Mouse (Mus musculus): Measurements from ENCODE around the gene AC109138.7.

The AC109138.7 gene

GRCm38 (mm10) chr19:4257216-4257896, 43.2 kb downstream of the AC109138.7 start:
- peak; percentile 94 to 95 for DNase-seq

- no peak for DNase-seq
Measured at GRCm38 (mm10) chr19:4257897-4258252, 43.7 kb downstream of the AC109138.7 start.

DNA sequence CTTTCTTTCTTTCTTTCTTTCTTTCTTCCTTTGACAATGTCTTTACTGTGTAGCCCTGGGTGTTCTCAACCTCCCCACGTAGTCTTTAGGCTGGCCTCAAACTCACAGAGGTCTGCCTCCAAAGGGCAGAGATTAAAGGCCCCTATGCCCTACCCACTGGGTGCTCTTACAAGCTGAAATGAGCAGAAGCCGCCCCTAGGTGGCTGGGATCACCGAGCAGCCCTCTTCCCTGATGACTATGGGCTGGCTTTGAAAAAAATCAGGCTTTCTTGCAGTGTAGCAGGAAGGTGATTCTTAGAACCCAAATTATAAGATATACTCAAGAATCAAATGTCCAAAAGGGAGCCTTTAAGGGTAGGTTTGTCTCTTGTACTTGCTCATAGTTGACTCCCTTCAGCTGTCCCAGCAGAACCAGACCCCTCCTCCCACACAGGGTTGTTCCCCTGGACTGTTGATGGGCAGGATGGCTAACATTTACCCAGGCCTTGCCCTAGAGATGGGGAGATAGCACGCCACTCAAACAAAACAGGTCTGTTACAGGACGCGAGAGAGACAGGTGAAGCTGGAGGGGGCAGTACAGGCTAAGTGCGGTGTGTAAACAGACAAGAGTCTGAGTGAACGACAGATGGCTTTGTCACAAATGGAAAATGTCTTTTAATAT, 47.0 kb downstream of the AC109138.7 start:
- DNase-seq = no peak

GRCm38 (mm10) chr19:4262756-4263155, 48.6 kb downstream of the AC109138.7 start:
- no peak for DNase-seq

GRCm38 (mm10) chr19:4263702-4264101, 49.5 kb downstream of the AC109138.7 start:
- no peak for DNase-seq

DNA sequence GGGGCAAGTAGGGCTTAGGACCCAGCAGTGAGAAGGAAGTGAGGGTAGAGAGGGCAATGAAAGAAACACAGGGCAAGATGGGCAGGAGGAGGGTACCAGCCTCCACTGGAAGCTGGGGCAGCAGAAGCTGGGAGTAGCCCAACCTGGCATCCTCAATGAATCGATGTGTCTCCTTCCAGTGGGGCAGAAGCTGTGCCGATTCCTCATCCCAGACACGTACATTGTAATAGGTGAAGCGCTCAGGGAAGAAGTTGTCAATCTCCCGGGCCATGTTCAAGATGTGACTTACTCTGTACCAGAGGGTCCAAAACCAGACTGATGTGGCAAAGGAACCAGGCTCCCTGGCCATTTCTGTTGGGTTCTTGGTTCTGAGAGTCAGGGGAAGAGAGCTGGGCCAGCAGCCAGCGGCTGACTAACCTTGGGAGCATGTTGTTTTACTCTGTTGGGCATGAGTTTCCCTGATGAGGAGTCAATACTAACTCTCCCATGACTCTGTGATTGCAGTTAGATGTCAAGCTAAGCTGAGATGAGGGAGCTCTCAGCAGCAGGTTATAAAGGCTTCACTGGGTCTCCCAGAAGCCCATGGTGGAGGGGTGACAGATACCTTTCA, 50.1 kb downstream of the AC109138.7 start:
- DNase-seq = no peak

- DNase-seq = no peak
Measured at GRCm38 (mm10) chr19:4265956-4266355, 51.8 kb downstream of the AC109138.7 start.

- DNase-seq = peak; percentile 83 to 85
Measured at GRCm38 (mm10) chr19:4268566-4269361, 54.6 kb downstream of the AC109138.7 start, which contains the start of gene Ssh3. Gene Ssh3, minus strand, starts transcription at chr19:4269180.

- DNase-seq = peak in 1 of 2 experiments; percentile 19
Measured at GRCm38 (mm10) chr19:4270187-4270586, 56.0 kb downstream of the AC109138.7 start.

DNA sequence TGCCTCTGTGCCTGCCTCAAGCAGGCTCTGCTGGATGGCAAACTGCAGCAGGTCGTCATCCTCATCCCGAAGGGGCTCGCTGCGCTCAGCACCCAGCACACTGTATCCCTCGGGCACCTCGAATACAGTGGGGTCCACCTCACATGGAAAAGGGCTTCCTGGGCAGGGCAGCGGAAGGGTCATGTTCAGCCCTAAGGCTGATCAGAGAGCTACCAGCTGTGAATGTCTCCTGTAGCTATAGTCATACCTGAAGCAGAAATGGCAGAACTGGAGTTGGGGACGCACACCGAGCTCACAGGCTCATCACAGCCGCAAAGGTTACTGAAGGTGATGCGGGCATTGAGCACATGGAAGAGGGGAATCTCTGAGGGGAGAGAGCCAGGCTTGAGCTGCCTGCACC, 56.8 kb downstream of the AC109138.7 start:
- no peak for DNase-seq

DNA sequence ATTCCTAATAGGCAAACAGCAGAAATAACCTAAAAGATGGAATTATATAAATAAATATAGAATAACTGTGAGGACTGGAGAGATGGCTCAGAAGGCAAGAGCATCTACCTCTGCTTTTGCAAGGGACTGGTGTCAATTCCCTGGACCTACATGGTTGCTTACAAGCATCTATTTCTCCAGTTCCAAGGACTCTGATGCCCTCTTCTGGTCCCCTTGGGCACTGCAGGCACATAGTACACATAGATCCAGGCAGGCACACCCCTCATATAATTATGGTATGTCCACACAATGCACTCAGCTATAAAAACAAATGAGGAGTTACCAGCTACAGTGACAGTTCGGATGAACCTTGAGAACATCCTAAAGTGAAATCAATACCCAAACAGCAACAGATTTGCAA, 65.3 kb downstream of the AC109138.7 start:
- no peak for DNase-seq

DNA sequence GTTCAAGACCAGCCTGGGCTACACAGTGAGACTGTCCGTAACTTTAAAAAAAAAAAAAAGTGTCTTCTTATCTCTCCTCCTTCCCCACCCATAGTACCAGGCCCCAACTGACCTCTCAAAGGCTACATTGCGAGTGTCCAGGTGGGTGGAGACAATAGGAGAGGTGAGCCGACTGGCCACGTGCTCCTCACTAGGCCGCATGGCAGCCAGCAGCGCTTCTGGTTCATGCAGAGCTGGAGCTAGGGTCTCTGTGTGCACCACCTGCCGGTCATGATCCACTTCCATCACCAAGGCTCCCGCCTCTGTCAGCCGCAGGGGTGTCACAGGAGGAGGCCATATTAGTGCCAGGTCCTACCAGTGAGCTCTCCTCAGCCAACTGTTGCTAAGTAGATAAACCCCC, 66.3 kb downstream of the AC109138.7 start:
- DNase-seq = no peak

Measured in cerebellum, adult 18-20 months (tissue).